Mouse (Mus musculus) left cerebral cortex, postnatal 4 days (tissue): ENCODE results near the gene Pax6. TPM values are rescaled to one million over a fixed set of nuclear protein-coding genes. Genes with fewer than 3 reads are reported as not detected.

ENCODE experiments used
- DNase-seq: peaks from one replicate; pipeline ENCODE4 v3.0.0-alpha.2; 2022
- intact Hi-C: fragments of 180-260 bp; cut with DNase I; formaldehyde crosslinking; loops from one replicate; pipeline ENCODE4 v1.15.1; 2025
- total RNA-seq, 2 experiments: library from RNA; stranded (reverse); gene quantifications; 2 replicates each; pipeline ENCODE4 v1.2.3; 2021

Gene Pax6
- total RNA-seq, 2 experiments from 2014 or later: 11.5 to 13.9 TPM

GRCm38 (mm10) chr2:105669881-105670730 lies 1.4 kb downstream of the Pax6 start:
- intact Hi-C loops: loop anchor here (10.0 kb wide), 2 partner anchors 235 to 545 kb away; partner anchors contain the start of genes Elp4, Immp1l and Wt1
- DNase-seq: no peak

- DNase-seq: no peak
- intact Hi-C loops: loop anchor here (10.0 kb wide), 1 partner anchor 234 kb away; the partner anchor contains the start of genes Elp4 and Immp1l
Observed at GRCm38 (mm10) chr2:105670731-105671095, 2.0 kb downstream of the Pax6 start.

GRCm38 (mm10) chr2:105671116-105671797 lies 2.6 kb downstream of the Pax6 start:
- no peak for DNase-seq
- intact Hi-C loops: loop anchor here (10.0 kb wide), 1 partner anchor 234 kb away; the partner anchor contains the start of genes Elp4 and Immp1l

- no peak for DNase-seq
- intact Hi-C loops: loop anchor here (10.0 kb wide), 1 partner anchor 233 kb away; the partner anchor contains the start of genes Elp4 and Immp1l
Observed at GRCm38 (mm10) chr2:105671798-105672595, 3.3 kb downstream of the Pax6 start.

DNA sequence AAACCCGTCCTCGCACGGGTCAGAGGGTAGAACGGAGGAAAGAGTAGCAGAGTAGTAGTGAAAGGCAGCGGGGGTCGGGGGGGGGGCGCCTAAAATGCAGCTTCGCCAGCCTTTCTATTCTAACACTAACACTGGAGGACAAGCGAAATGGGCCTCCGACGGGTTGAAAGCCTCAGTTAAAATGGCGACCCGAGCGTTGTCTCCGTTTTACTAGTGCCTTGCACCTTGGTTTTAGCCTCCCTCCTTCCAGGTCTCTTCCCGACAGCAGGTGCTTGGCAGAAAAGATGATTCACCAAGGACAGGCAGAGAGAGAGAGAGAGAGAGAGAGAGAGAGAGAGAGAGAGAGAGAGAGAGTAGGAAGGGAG lies 3.9 kb downstream of the Pax6 start:
- no peak for DNase-seq
- intact Hi-C loops: loop anchor here (10.0 kb wide), 1 partner anchor 232 kb away; the partner anchor contains the start of genes Elp4 and Immp1l

DNA sequence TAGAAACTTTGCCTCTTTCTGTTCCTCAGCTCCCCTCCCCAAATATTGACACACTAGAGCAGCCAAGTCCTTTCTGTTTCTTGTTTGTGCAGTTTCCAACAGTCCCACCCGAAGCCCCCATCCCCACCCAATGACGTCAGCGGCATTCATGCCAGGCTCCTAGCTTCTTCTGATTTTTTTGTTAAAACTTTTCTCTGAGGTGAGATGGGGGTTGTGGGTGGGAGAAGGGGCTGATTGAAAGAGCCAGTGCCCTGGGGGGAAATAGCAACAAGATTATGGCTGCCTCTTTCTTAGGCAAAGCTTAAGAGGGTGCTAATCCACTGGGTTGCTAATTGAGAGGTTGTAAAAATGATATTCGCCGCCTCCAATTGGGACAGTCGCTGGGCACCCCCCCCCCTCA lies 4.4 kb downstream of the Pax6 start:
- intact Hi-C loops: loop anchor here (10.0 kb wide), 1 partner anchor 232 kb away; the partner anchor contains the start of genes Elp4 and Immp1l
- DNase-seq: no peak

DNA sequence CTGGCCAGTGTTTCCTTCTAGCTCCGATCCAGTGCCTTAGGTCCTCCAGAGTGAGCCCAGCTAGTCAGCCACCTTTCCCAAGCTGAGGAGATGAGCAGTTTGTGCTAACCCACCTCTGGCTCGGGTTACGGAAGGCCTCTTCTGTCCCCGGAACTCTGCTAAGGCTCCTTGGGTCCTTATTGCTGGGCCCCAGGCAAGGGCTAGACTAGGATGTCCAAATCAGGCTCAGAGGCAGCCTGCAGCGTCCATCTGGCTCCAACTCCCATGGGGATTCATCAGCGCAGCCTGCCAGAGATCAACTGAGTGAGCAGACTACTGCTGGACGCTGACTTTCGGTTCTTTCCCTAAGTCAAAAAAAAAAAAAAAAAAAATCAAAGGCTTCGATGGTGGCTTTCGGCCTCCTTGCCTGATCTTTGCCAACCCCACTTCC lies 4.9 kb downstream of the Pax6 start:
- intact Hi-C loops: loop anchor here (10.0 kb wide), 1 partner anchor 231 kb away; the partner anchor contains the start of genes Elp4 and Immp1l
- peak; percentile 89 for DNase-seq

- no peak for DNase-seq
- intact Hi-C loops: loop anchor here (10.0 kb wide), 1 partner anchor 231 kb away; the partner anchor contains the start of genes Elp4 and Immp1l
Observed at GRCm38 (mm10) chr2:105674061-105674874, 5.6 kb downstream of the Pax6 start.

- intact Hi-C loops: loop anchor here (5.0 to 10.0 kb wide), 2 partner anchors 230 to 407 kb away; partner anchors contain the start of genes Elp4 and Immp1l
- peak; percentile 91 for DNase-seq
Observed at GRCm38 (mm10) chr2:105674875-105675729, 6.4 kb downstream of the Pax6 start.

DNA sequence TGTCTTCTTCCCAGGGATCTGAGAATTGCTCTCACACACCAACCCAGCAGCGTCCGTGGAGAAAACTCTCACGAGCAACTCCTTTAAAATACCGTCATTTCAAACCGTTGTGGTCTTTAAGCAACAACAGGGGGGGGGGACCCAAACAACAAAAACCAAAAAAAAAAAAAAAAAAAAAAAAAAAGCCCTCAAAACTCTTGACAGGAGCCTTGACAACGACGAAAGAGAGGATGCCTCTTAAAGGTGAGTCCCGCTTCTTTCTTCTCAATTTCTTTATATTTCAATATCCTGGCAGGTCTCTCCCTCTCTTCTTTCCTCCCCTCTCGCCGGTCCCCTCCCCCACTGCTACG lies 7.0 kb downstream of the Pax6 start:
- DNase-seq: no peak
- intact Hi-C loops: loop anchor here (5.0 to 10.0 kb wide), 2 partner anchors 229 to 407 kb away; partner anchors contain the start of genes Elp4 and Immp1l

GRCm38 (mm10) chr2:105676080-105676908 lies 7.6 kb downstream of the Pax6 start:
- intact Hi-C loops: loop anchor here (5.0 to 10.0 kb wide), 2 partner anchors 229 to 406 kb away; partner anchors contain the start of genes Elp4 and Immp1l
- no peak for DNase-seq

GRCm38 (mm10) chr2:105676909-105677433 lies 8.3 kb downstream of the Pax6 start:
- intact Hi-C loops: loop anchor here (5.0 to 10.0 kb wide), 2 partner anchors 228 to 405 kb away; partner anchors contain the start of genes Elp4 and Immp1l
- no peak for DNase-seq

DNA sequence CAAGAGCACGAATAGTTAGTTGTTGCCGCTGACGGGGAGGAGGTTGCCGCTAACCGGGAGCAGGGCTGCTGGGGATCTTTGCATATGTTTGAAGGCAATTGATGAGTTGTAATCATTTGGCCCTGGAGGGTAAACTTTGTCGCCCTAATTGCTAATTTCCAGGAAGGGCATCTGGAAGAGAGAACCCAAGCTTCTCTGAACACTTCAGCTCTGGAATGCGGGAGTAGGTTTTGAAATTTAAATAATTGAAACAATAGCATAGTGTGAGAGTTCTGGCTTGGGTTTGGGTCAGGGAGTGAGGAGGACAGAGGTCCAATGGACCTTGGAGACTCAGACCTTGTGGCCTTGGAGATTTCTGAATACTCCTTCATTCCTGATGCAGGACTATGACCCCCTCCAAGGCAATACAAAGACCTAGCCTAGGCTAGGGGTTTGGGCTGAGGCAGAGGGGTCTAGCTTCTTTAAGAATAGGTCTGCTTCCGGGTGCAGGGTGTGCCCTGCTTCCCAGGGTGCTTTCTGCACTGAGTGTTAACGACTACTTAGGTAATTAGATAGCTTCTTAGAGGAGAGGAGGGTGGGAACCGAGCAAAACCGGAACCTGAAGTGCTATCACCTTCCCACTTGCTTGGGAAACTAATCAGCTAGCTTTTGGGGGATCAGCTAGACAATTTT lies 8.9 kb downstream of the Pax6 start:
- no peak for DNase-seq
- intact Hi-C loops: loop anchor here (5.0 to 10.0 kb wide), 2 partner anchors 227 to 405 kb away; partner anchors contain the start of genes Elp4 and Immp1l

DNA sequence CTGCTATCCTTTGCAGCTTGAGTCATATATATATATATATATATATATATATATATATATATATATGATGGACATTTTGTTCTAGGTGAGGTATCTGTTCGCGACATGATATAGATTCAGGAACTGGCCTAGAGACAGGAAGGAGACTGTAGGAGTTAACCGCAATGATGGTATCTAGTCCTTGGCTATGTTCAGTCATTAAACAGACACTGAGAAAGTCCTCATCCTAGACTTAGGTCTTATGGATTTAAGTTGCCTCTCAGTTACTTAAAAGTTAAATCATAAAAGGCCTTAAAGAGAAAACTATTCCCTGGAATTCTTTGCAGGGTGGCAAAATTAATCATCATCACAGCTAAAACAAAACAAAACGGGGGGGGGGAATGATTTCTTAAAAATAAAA lies 9.6 kb downstream of the Pax6 start:
- DNase-seq: no peak
- intact Hi-C loops: loop anchor here (5.0 to 10.0 kb wide), 2 partner anchors 226 to 404 kb away; partner anchors contain the start of genes Elp4 and Immp1l

DNA sequence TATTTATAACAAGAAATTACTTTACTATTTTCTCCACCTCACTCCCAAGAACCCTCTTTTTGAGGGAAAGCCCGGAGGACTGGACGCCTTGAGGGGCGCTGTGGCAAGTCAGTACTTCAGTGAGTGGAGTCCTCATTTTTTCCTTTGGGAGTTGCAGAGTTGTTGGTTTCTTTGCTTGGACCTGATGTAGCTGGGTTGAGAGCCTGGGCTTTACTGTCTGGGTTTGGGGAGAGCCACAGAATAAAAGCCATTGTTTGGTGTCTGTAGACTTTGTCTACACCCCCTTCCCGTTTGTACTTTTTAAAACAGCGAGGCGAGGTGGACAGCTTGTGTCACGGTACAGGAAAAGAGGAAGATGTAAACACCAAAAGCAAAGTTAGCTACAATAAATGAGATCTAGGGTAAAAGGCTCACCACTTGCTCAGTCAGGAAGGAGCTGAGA lies 10.2 kb downstream of the Pax6 start:
- no peak for DNase-seq
- intact Hi-C loops: loop anchor here (5.0 to 10.0 kb wide), 2 partner anchors 226 to 403 kb away; partner anchors contain the start of genes Elp4 and Immp1l

DNA sequence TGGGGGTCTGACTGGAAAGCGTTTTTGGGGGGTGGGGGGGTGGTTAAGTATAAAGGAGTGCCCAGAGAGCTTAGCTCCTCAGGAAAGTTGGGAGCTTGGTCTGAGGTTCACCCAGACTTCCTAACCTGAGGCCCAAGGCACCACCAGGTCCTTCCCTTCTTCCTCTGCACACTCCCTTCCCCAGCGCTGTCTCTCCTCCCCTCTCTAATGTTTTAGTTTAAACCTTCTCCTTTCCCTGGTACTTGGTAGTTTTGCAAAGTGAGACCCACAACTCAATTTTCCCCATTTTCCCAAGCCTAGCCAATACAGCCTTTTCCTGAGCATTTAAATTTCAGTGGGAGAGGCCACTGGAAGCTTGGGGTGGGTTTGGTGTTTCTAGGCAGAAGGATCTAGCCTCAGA lies 10.6 kb downstream of the Pax6 start:
- DNase-seq: no peak
- intact Hi-C loops: loop anchor here (5.0 to 10.0 kb wide), 2 partner anchors 225 to 403 kb away; partner anchors contain the start of genes Elp4 and Immp1l
